Mouse (Mus musculus) ES-Bruce4 (cell line): Measurements from ENCODE around the gene Man2a2. TPM values are rescaled to one million over a fixed set of nuclear protein-coding genes. Genes with fewer than 3 reads are reported as not detected.

Source experiments
- H3K27ac ChIP-seq: 2 replicates; pipeline ENCODE4 v1.5.1; 2012; ENCODE audit warnings: low read length, inconsistent platforms; ENCODE audit not compliant: insufficient read depth
- H3K27me3 ChIP-seq: 2 replicates; pipeline ENCODE4 v1.6.1; 2012; ENCODE audit warnings: mild to moderate bottlenecking, low read length, inconsistent platforms; ENCODE audit not compliant: control insufficient read depth, poor library complexity, insufficient read depth, severe bottlenecking
- H3K36me3 ChIP-seq: 2 replicates; pipeline ENCODE4 v1.6.1; 2012; ENCODE audit warnings: inconsistent platforms, mild to moderate bottlenecking, low read length, moderate library complexity; ENCODE audit not compliant: control insufficient read depth, poor library complexity, insufficient read depth, severe bottlenecking
- H3K4me1 ChIP-seq: one replicate; pipeline ENCODE4 v1.8.1; 2011; ENCODE audit warnings: low read length; ENCODE audit not compliant: control insufficient read depth, insufficient read depth
- H3K4me3 ChIP-seq: 2 replicates; pipeline ENCODE4 v1.5.1; 2011; ENCODE audit warnings: low read depth, mild to moderate bottlenecking, low read length
- H3K9ac ChIP-seq: 2 replicates; pipeline ENCODE4 v1.6.1; 2012; ENCODE audit warnings: low read depth, mild to moderate bottlenecking, inconsistent platforms; ENCODE audit not compliant: poor library complexity, severe bottlenecking
- H3K9me3 ChIP-seq: replicated peaks from 2 replicates; pipeline ENCODE4 v1.6.1; 2012; ENCODE audit warnings: mild to moderate bottlenecking, low read length, inconsistent platforms; ENCODE audit not compliant: control insufficient read depth, poor library complexity, insufficient read depth, severe bottlenecking
- CTCF ChIP-seq: IDR thresholded peaks from one replicate; pipeline ENCODE4 v1.8.1; 2011; ENCODE audit warnings: low read depth, low read length
- EP300 ChIP-seq: IDR thresholded peaks from 2 replicates; pipeline ENCODE4 v1.6.1; 2011; ENCODE audit warnings: low read depth, low read length; ENCODE audit not compliant: insufficient read depth
- POLR2A ChIP-seq: IDR thresholded peaks from one replicate; pipeline ENCODE4 v1.8.1; 2011; ENCODE audit warnings: low read length; ENCODE audit not compliant: insufficient read depth
- polyA plus RNA-seq: library from polyadenylated mRNA; stranded (reverse); fragments of >200 nt; gene quantifications from 2 replicates; pipeline ENCODE4 v1.2.4, GENCODE M21; 2011; ENCODE audit warnings: low read depth; ENCODE audit not compliant: missing spikeins, insufficient read depth, insufficient read length

Man2a2 gene
- polyA plus RNA-seq, 1 experiment, result 18.1 TPM

- peak overlapping the region; percentile 5 for H3K27ac ChIP-seq
- no peak overlapping the region for H3K4me3 ChIP-seq
- no peak overlapping the region for H3K9ac ChIP-seq
- no peaks in the 10 kb centered on the region for H3K27me3 ChIP-seq
- no peaks in the 10 kb centered on the region for H3K9me3 ChIP-seq
- TF ChIP-seq POLR2A (no peak), CTCF (no peak), EP300 (no peak)
- H3K4me1 ChIP-seq, result peaks cover 4% of the 10 kb centered on the region
- H3K36me3 ChIP-seq, result no peaks in the 10 kb centered on the region
These were observed 23.2 kb downstream of the Man2a2 start for GRCm38 (mm10) chr7:80347670-80348586.

GRCm38 (mm10) chr7:80346830-80347229 is 24.3 kb downstream of the Man2a2 start:
- Histone ChIP-seq H3K27ac (0 out of 2 replicates have a peak overlapping the region, but pooled peaks have one; percentile 21), H3K9ac (no peak overlapping the region), H3K36me3 (no peaks in the 10 kb centered on the region), H3K27me3 (no peaks in the 10 kb centered on the region), H3K4me1 (peaks cover 4% of the 10 kb centered on the region), H3K9me3 (no peaks in the 10 kb centered on the region), H3K4me3 (no peak overlapping the region)
- TF ChIP-seq CTCF (no peak), POLR2A (no peak), EP300 (no peak)

- no peaks in the 10 kb centered on the region for H3K9me3 ChIP-seq
- no peak overlapping the region for H3K4me3 ChIP-seq
- TF ChIP-seq POLR2A (no peak), EP300 (no peak), CTCF (no peak)
- no peak overlapping the region for H3K9ac ChIP-seq
- peaks cover 4% of the 10 kb centered on the region for H3K4me1 ChIP-seq
- H3K27me3 ChIP-seq, result no peaks in the 10 kb centered on the region
- no peak overlapping the region for H3K27ac ChIP-seq
- no peaks in the 10 kb centered on the region for H3K36me3 ChIP-seq
These were observed 25.0 kb downstream of the Man2a2 start for GRCm38 (mm10) chr7:80346173-80346572.

- Histone ChIP-seq H3K4me3 (peak overlapping the region; percentile 83), H3K27me3 (no peaks in the 10 kb centered on the region), H3K9ac (peak overlapping the region; percentile 62), H3K4me1 (peaks cover 2% of the 10 kb centered on the region), H3K27ac (no peak overlapping the region), H3K9me3 (no peaks in the 10 kb centered on the region), H3K36me3 (no peaks in the 10 kb centered on the region)
- TF ChIP-seq CTCF (no peak), EP300 (no peak), POLR2A (no peak)
These were observed 27.7 kb downstream of the Man2a2 start for GRCm38 (mm10) chr7:80343270-80344018.

- Histone ChIP-seq H3K27ac (no peak within 1 kb of the TSS), H3K9ac (peak within 1 kb of the TSS; percentile 62), H3K27me3 (no peaks in the 10 kb centered on the region), H3K9me3 (no peaks in the 10 kb centered on the region), H3K36me3 (no peaks in the 10 kb centered on the region), H3K4me3 (peak within 1 kb of the TSS; percentile 83), H3K4me1 (peaks cover 2% of the 10 kb centered on the region)
- peak; percentile 62 for TF ChIP-seq POLR2A
- TF ChIP-seq CTCF, result peak; percentile 62
- TF ChIP-seq EP300, result peak; percentile 56; the same call in 1 of the 2 replicates
These were observed 28.3 kb downstream of the Man2a2 start, which contains the start of gene Hddc3 for GRCm38 (mm10) chr7:80342858-80343257. Gene Hddc3 (plus strand): TSS chr7:80343104.

- no peak for TF ChIP-seq POLR2A
- no peak for TF ChIP-seq CTCF
- no peak for TF ChIP-seq EP300
- Histone ChIP-seq H3K4me3 (no peak overlapping the region), H3K9ac (no peak overlapping the region)
These were observed 29.4 kb downstream of the Man2a2 start for GRCm38 (mm10) chr7:80341793-80342192.

More at GRCm38 (mm10) chr7:80341793-80342192, 29.4 kb downstream of the Man2a2 start:
- no peaks in the 10 kb centered on the region for H3K9me3 ChIP-seq
- no peaks in the 10 kb centered on the region for H3K4me1 ChIP-seq
- no peak overlapping the region for H3K27ac ChIP-seq
- no peaks in the 10 kb centered on the region for H3K27me3 ChIP-seq
- H3K36me3 ChIP-seq, result peaks cover 3% of the 10 kb centered on the region; the same call in 1 of the 2 replicates
